Mouse (Mus musculus) MEL (cell line): Measurements from ENCODE around the gene Akirin2. TPM values are rescaled to one million over a fixed set of nuclear protein-coding genes. Genes with fewer than 3 reads are reported as not detected.

Source experiments
- DNase-seq: peaks from one replicate; pipeline ENCODE4 v3.0.0; 2011; ENCODE audit warnings: low read depth, low spot score
- H3K27ac ChIP-seq: 2 replicates; pipeline ENCODE4 v1.5.1; 2012; ENCODE audit warnings: low read depth, mild to moderate bottlenecking, control low read depth, low read length, moderate library complexity; ENCODE audit not compliant: control insufficient read depth
- H3K27me3 ChIP-seq, 2 experiments: fragments of 150-350 bp in 1 of 2; sonication (generic) in 1 of 2; 2 replicates each; pipeline ENCODE4 v1.6.1; 2012; ENCODE audit warnings: low read length in 2 of 2, mild to moderate bottlenecking in 2 of 2, improper control_type of control experiment in 1 of 2, moderate library complexity in 1 of 2; ENCODE audit not compliant: insufficient read depth in 2 of 2, control insufficient read depth in 1 of 2
- H3K36me3 ChIP-seq, 2 experiments: 2 replicates each; pipeline ENCODE4 v1.6.1; 2012 to 2014; ENCODE audit warnings: low read length in 2 of 2, improper control_type of control experiment in 1 of 2, inconsistent platforms in 1 of 2, mild to moderate bottlenecking in 1 of 2; ENCODE audit not compliant: insufficient read depth in 2 of 2, control insufficient read depth in 1 of 2
- H3K4me1 ChIP-seq, 2 experiments: fragments of 150-350 bp in 1 of 2; sonication (generic) in 1 of 2; 2 replicates each; pipeline ENCODE4 v1.6.1; 2012; ENCODE audit warnings: low read length in 2 of 2, improper control_type of control experiment in 1 of 2, mild to moderate bottlenecking in 1 of 2; ENCODE audit not compliant: insufficient read depth in 2 of 2, control insufficient read depth in 1 of 2
- H3K4me3 ChIP-seq, 2 experiments: fragments of 150-350 bp in 1 of 2; sonication (generic) in 1 of 2; 2 replicates each; pipeline ENCODE4 v1.5.1; 2012; ENCODE audit warnings: low read depth in 2 of 2, low read length in 2 of 2, mild to moderate bottlenecking in 2 of 2, moderate library complexity in 2 of 2, control low read depth in 1 of 2, improper control_type of control experiment in 1 of 2; ENCODE audit not compliant: control insufficient read depth in 1 of 2, insufficient read depth in 1 of 2
- H3K79me2 ChIP-seq: 2 replicates; pipeline ENCODE4 v1.6.1; 2012; ENCODE audit warnings: mild to moderate bottlenecking, low read length, moderate library complexity; ENCODE audit not compliant: control insufficient read depth, poor library complexity, insufficient read depth
- H3K9ac ChIP-seq: 2 replicates; pipeline ENCODE4 v1.6.1; 2012; ENCODE audit warnings: low read depth, mild to moderate bottlenecking, control low read depth, low read length, moderate library complexity; ENCODE audit not compliant: control insufficient read depth, poor library complexity, severe bottlenecking
- H3K9me3 ChIP-seq: fragments of 150-350 bp; sonication (generic); replicated peaks from 2 replicates; pipeline ENCODE4 v1.6.1; 2012; ENCODE audit warnings: mild to moderate bottlenecking, low read length, improper control_type of control experiment, moderate library complexity; ENCODE audit not compliant: insufficient read depth
- CHD1 ChIP-seq: IDR thresholded peaks from 2 replicates; pipeline ENCODE4 v1.6.1; 2012; ENCODE audit warnings: low read depth, mild to moderate bottlenecking, inconsistent platforms, low read length, improper control_type of control experiment
- CHD2 ChIP-seq: IDR thresholded peaks from 2 replicates; pipeline ENCODE4 v1.6.1; 2011; ENCODE audit warnings: low read length, improper control_type of control experiment
- CTCF ChIP-seq, 3 experiments: IDR thresholded peaks in 2 of 3; conservative IDR thresholded peaks in 1 of 3; 2 replicates each; pipeline ENCODE4 v1.5.1; 2011 to 2012; ENCODE audit warnings: low read length in 3 of 3, low read depth in 2 of 3, mild to moderate bottlenecking in 2 of 3, improper control_type of control experiment in 1 of 3, inconsistent platforms in 1 of 3, mixed read lengths in 1 of 3, moderate library complexity in 1 of 3; ENCODE audit not compliant: control insufficient read depth in 1 of 3, insufficient read depth in 1 of 3, poor library complexity in 1 of 3, severe bottlenecking in 1 of 3
- E2F4 ChIP-seq: IDR thresholded peaks from 2 replicates; pipeline ENCODE4 v1.6.1; 2011; ENCODE audit warnings: low read depth, low read length, improper control_type of control experiment, borderline replicate concordance
- ELF1 ChIP-seq: IDR thresholded peaks from 2 replicates; pipeline ENCODE4 v1.6.1; 2014; ENCODE audit warnings: low read depth, mild to moderate bottlenecking, inconsistent platforms, low read length, improper control_type of control experiment, moderate library complexity
- ETS1 ChIP-seq: IDR thresholded peaks from 2 replicates; pipeline ENCODE4 v1.6.1; 2012; ENCODE audit warnings: low read depth, mild to moderate bottlenecking, inconsistent platforms, low read length, improper control_type of control experiment, moderate library complexity
- GABPA ChIP-seq: IDR thresholded peaks from 2 replicates; pipeline ENCODE4 v1.6.1; 2012; ENCODE audit warnings: low read depth, mild to moderate bottlenecking, inconsistent platforms, low read length, improper control_type of control experiment, moderate library complexity
- GATA1 ChIP-seq: IDR thresholded peaks from 2 replicates; pipeline ENCODE4 v1.6.1; 2011; ENCODE audit warnings: low read depth, low read length, improper control_type of control experiment
- HCFC1 ChIP-seq: IDR thresholded peaks from 2 replicates; pipeline ENCODE4 v1.6.1; 2012; ENCODE audit warnings: low read depth, mild to moderate bottlenecking, inconsistent platforms, low read length, improper control_type of control experiment, moderate library complexity
- JUND ChIP-seq: IDR thresholded peaks from 2 replicates; pipeline ENCODE4 v1.6.1; 2011; ENCODE audit warnings: low read depth, mild to moderate bottlenecking, improper control_type of control experiment, low read length
- KAT2A ChIP-seq: conservative IDR thresholded peaks from 2 replicates; pipeline ENCODE4 v1.6.1; 2012; ENCODE audit warnings: low read depth, low read length, improper control_type of control experiment, inconsistent platforms
- MAFK ChIP-seq: IDR thresholded peaks from 2 replicates; pipeline ENCODE4 v1.6.1; 2011; ENCODE audit warnings: low read depth, mild to moderate bottlenecking, low read length, improper control_type of control experiment, borderline replicate concordance
- MAZ ChIP-seq: IDR thresholded peaks from 2 replicates; pipeline ENCODE4 v1.6.1; 2012; ENCODE audit warnings: low read depth, mild to moderate bottlenecking, inconsistent platforms, low read length, improper control_type of control experiment
- MEF2A ChIP-seq: IDR thresholded peaks from 2 replicates; pipeline ENCODE4 v1.6.1; 2014; ENCODE audit warnings: low read depth, mild to moderate bottlenecking, inconsistent platforms, low read length, improper control_type of control experiment; ENCODE audit not compliant: poor library complexity, insufficient replicate concordance, severe bottlenecking; ENCODE audit errors: extremely low read depth
- MYB ChIP-seq: IDR thresholded peaks from 2 replicates; pipeline ENCODE4 v1.6.1; 2011; ENCODE audit warnings: mild to moderate bottlenecking, low read depth, low read length, improper control_type of control experiment
- NRF1 ChIP-seq: IDR thresholded peaks from 2 replicates; pipeline ENCODE4 v1.6.1; 2014; ENCODE audit warnings: low read depth, mild to moderate bottlenecking, inconsistent platforms, low read length, improper control_type of control experiment, moderate library complexity; ENCODE audit not compliant: poor library complexity, insufficient read depth, severe bottlenecking
- POLR2A ChIP-seq, 2 experiments: IDR thresholded peaks; 2 replicates each; pipeline ENCODE4 v1.6.1; 2011 to 2012; ENCODE audit warnings: low read length in 2 of 2, mild to moderate bottlenecking in 2 of 2, control low read depth in 1 of 2, improper control_type of control experiment in 1 of 2, low read depth in 1 of 2, moderate library complexity in 1 of 2; ENCODE audit not compliant: control insufficient read depth in 1 of 2, insufficient read depth in 1 of 2, poor library complexity in 1 of 2
- POLR2AphosphoS2 ChIP-seq: IDR thresholded peaks from 2 replicates; pipeline ENCODE4 v1.6.1; 2011; ENCODE audit warnings: low read length, improper control_type of control experiment
- RAD21 ChIP-seq: IDR thresholded peaks from 2 replicates; pipeline ENCODE4 v1.6.1; 2011; ENCODE audit warnings: mild to moderate bottlenecking, low read depth, low read length, improper control_type of control experiment
- RCOR1 ChIP-seq: IDR thresholded peaks from 2 replicates; pipeline ENCODE4 v1.6.1; 2012; ENCODE audit warnings: low read depth, mild to moderate bottlenecking, inconsistent platforms, low read length, improper control_type of control experiment
- TBP ChIP-seq: IDR thresholded peaks from 2 replicates; pipeline ENCODE4 v1.8.0; 2011; ENCODE audit warnings: low read depth, low read length, improper control_type of control experiment
- TCF12 ChIP-seq: IDR thresholded peaks from 2 replicates; pipeline ENCODE4 v1.6.1; 2014; ENCODE audit warnings: low read depth, mild to moderate bottlenecking, inconsistent platforms, low read length, improper control_type of control experiment, moderate library complexity
- UBTF ChIP-seq: IDR thresholded peaks from 2 replicates; pipeline ENCODE4 v1.6.1; 2012; ENCODE audit warnings: low read depth, mild to moderate bottlenecking, inconsistent platforms, low read length, improper control_type of control experiment, moderate library complexity, borderline replicate concordance; ENCODE audit not compliant: insufficient read depth
- USF1 ChIP-seq: IDR thresholded peaks from 2 replicates; pipeline ENCODE4 v1.6.1; 2014; ENCODE audit warnings: low read depth, mild to moderate bottlenecking, inconsistent platforms, low read length, improper control_type of control experiment, moderate library complexity
- USF2 ChIP-seq, 2 experiments: IDR thresholded peaks; 2 replicates each; pipeline ENCODE4 v1.6.1; 2011 to 2012; ENCODE audit warnings: improper control_type of control experiment in 2 of 2, low read length in 2 of 2, borderline replicate concordance in 1 of 2, inconsistent platforms in 1 of 2, low read depth in 1 of 2, mild to moderate bottlenecking in 1 of 2; ENCODE audit not compliant: insufficient read depth in 1 of 2
- ZC3H11A ChIP-seq: IDR thresholded peaks from 2 replicates; pipeline ENCODE4 v1.6.1; 2012; ENCODE audit warnings: low read depth, mild to moderate bottlenecking, inconsistent platforms, low read length, improper control_type of control experiment
- ZKSCAN1 ChIP-seq: IDR thresholded peaks from 2 replicates; pipeline ENCODE4 v1.6.1; 2012; ENCODE audit warnings: low read depth, mild to moderate bottlenecking, inconsistent platforms, low read length, improper control_type of control experiment, moderate library complexity
- ZMIZ1 ChIP-seq: IDR thresholded peaks from 2 replicates; pipeline ENCODE4 v1.6.1; 2012; ENCODE audit warnings: low read depth, mild to moderate bottlenecking, inconsistent platforms, low read length, improper control_type of control experiment, moderate library complexity
- ZNF384 ChIP-seq: IDR thresholded peaks from 2 replicates; pipeline ENCODE4 v1.6.1; 2012; ENCODE audit warnings: low read depth, mild to moderate bottlenecking, inconsistent platforms, low read length, improper control_type of control experiment
- polyA plus RNA-seq, 2 experiments: library from polyadenylated mRNA; stranded (reverse) in 1 of 2; unstranded in 1 of 2; fragments of >175 nt in 1 of 2; fragments of >200 nt in 1 of 2; gene quantifications; 2 replicates each; pipeline versions ENCODE4 v1.2.1 to v1.2.4; 2012; ENCODE audit warnings: low replicate concordance in 2 of 2, low read depth in 1 of 2; ENCODE audit not compliant: insufficient read length in 2 of 2, insufficient read depth in 1 of 2, missing spikeins in 1 of 2
- total RNA-seq: library from RNA; depleted of rRNA; stranded (reverse); fragments of 300-350 nt; gene quantifications from 2 replicates; pipeline ENCODE4 v1.2.3, GENCODE M21; 2012

Akirin2 gene
- total and polyA plus RNA-seq, 3 experiments = 23.4 to 45.8 TPM; not detected in 1

GRCm38 (mm10) chr4:34526771-34527170 lies 24.0 kb upstream of the Akirin2 start:
- peak; percentile 35 for DNase-seq
- Histone ChIP-seq H3K79me2 (no peaks in the 10 kb centered on the region), H3K4me3 (no peak overlapping the region), H3K9ac (no peak overlapping the region), H3K36me3 (peaks cover 0 to 13% of the 10 kb centered on the region in 2 experiments; a peak in 2 of 4 replicates), H3K9me3 (no peaks in the 10 kb centered on the region), H3K27ac (no peak overlapping the region), H3K4me1 (peaks cover 3 to 21% of the 10 kb centered on the region in 2 experiments; a peak in 3 of 4 replicates), H3K27me3 (no peaks in the 10 kb centered on the region)
- no peak for TF ChIP-seq POLR2AphosphoS2
- TF ChIP-seq MAFK = peak; percentile 97
- TF ChIP-seq ETS1 = peak; percentile 35; the same call in 1 of the 2 replicates

- Histone ChIP-seq H3K27me3 (no peaks in the 10 kb centered on the region), H3K36me3 (peaks cover 0 to 13% of the 10 kb centered on the region in 2 experiments; a peak in 2 of 4 replicates), H3K9me3 (no peaks in the 10 kb centered on the region), H3K79me2 (no peaks in the 10 kb centered on the region), H3K27ac (peak overlapping the region; percentile 18; the same call in 1 of the 2 replicates), H3K4me3 (no peak overlapping the region), H3K4me1 (peaks cover 3 to 16% of the 10 kb centered on the region in 2 experiments; a peak in 3 of 4 replicates), H3K9ac (no peak overlapping the region)
- DNase-seq = peak; percentile 73
- no peak for TF ChIP-seq POLR2A (IDR thresholded peaks at IDR 0.05; ENCODE audit: control insufficient read depth in 1 of 2, insufficient read depth in 1 of 2, low read depth in 1 of 2, low read length in 2 of 2, poor library complexity in 1 of 2)
- TF ChIP-seq POLR2AphosphoS2 = no peak
- TF ChIP-seq USF1 = no peak
- TF ChIP-seq HCFC1 = 0 out of 2 replicates have a peak, but pooled peaks have one; percentile 40
- no peak for TF ChIP-seq CHD2
- TF ChIP-seq USF2 (IDR thresholded peaks at IDR 0.05; ENCODE audit: borderline replicate concordance in 1 of 2, insufficient read depth in 1 of 2, low read depth in 1 of 2, low read length in 2 of 2) = no peak
- TF ChIP-seq MAFK = 0 out of 2 replicates have a peak, but pooled peaks have one; percentile 29
- peak; percentile 85 for TF ChIP-seq TCF12
- TF ChIP-seq CHD1 = no peak
- peak; percentile 87 for TF ChIP-seq ETS1
- TF ChIP-seq RCOR1 = peak; percentile 72; the same call in 1 of the 2 replicates
- no peak for TF ChIP-seq MEF2A
- TF ChIP-seq GATA1 = peak; percentile 94
- TF ChIP-seq ELF1 = no peak
- TF ChIP-seq CTCF (IDR thresholded peaks at IDR 0.05 in 2 of 3, conservative IDR thresholded peaks at IDR 0.05 in 1 of 3; ENCODE audit: control insufficient read depth in 1 of 3, insufficient read depth in 1 of 3, low read depth in 2 of 3, low read length in 3 of 3, poor library complexity in 1 of 3, severe bottlenecking in 1 of 3) = no peak
- TF ChIP-seq JUND = 0 out of 2 replicates have a peak, but pooled peaks have one; percentile 25
- TF ChIP-seq NRF1 = no peak
- no peak; the same call in 1 of the 2 replicates for TF ChIP-seq ZC3H11A
- no peak for TF ChIP-seq GABPA
- TF ChIP-seq E2F4 = no peak
- no peak for TF ChIP-seq ZMIZ1
- peak; percentile 27; the same call in 1 of the 2 replicates for TF ChIP-seq MYB
- no peak for TF ChIP-seq RAD21
- TF ChIP-seq MAZ = no peak
- TF ChIP-seq KAT2A = peak; percentile 43; the same call in 1 of the 2 replicates
- TF ChIP-seq ZKSCAN1 = 0 out of 2 replicates have a peak, but pooled peaks have one; percentile 18
- TF ChIP-seq TBP = no peak
- no peak for TF ChIP-seq ZNF384
- TF ChIP-seq UBTF = no peak
Measured at GRCm38 (mm10) chr4:34528430-34529100, 22.2 kb upstream of the Akirin2 start.
